Mouse (Mus musculus) thymus, adult 18-20 months (tissue): ENCODE results near the gene Abhd14a.

ENCODE experiments used
- DNase-seq, 2 experiments: peaks; one replicate each; pipeline ENCODE4 v3.0.0; 2022; ENCODE audit warnings: mixed read lengths in 2 of 2

Gene Abhd14a

GRCm38 (mm10) chr9:106469317-106469716, 21.8 kb upstream of the Abhd14a start:
- DNase-seq, result no peak

- no peak for DNase-seq
Measured at GRCm38 (mm10) chr9:106467746-106468145, 20.3 kb upstream of the Abhd14a start.

GRCm38 (mm10) chr9:106466721-106467120, 19.2 kb upstream of the Abhd14a start:
- no peak for DNase-seq

- DNase-seq, result no peak
Measured at GRCm38 (mm10) chr9:106465571-106466200, 18.2 kb upstream of the Abhd14a start, which contains the start of gene Gpr62. Gene Gpr62, minus strand, starts transcription at chr9:106465938.

GRCm38 (mm10) chr9:106464751-106465541, 17.5 kb upstream of the Abhd14a start:
- DNase-seq, result no peak

- no peak for DNase-seq
Measured at GRCm38 (mm10) chr9:106463122-106464063, 15.9 kb upstream of the Abhd14a start.

GRCm38 (mm10) chr9:106462430-106462800, 14.9 kb upstream of the Abhd14a start:
- DNase-seq, result no peak

GRCm38 (mm10) chr9:106461641-106462429, 14.4 kb upstream of the Abhd14a start:
- DNase-seq, result no peak

GRCm38 (mm10) chr9:106461026-106461415, 13.5 kb upstream of the Abhd14a start:
- no peak for DNase-seq

GRCm38 (mm10) chr9:106460401-106461025, 13.0 kb upstream of the Abhd14a start:
- DNase-seq, result no peak

GRCm38 (mm10) chr9:106459946-106460345, 12.5 kb upstream of the Abhd14a start:
- no peak for DNase-seq

- no peak for DNase-seq
Measured at GRCm38 (mm10) chr9:106457920-106458319, 10.4 kb upstream of the Abhd14a start.

- no peak for DNase-seq
Measured at GRCm38 (mm10) chr9:106457163-106457559, 9.7 kb upstream of the Abhd14a start.

- no peak for DNase-seq
Measured at GRCm38 (mm10) chr9:106456325-106457162, 9.1 kb upstream of the Abhd14a start.

- no peak for DNase-seq
Measured at GRCm38 (mm10) chr9:106454888-106455681, 7.6 kb upstream of the Abhd14a start.

GRCm38 (mm10) chr9:106454071-106454761, 6.7 kb upstream of the Abhd14a start:
- DNase-seq, result no peak

- DNase-seq, result no peak
Measured at GRCm38 (mm10) chr9:106453271-106454070, 6.0 kb upstream of the Abhd14a start, which contains the start of gene Pcbp4. Gene Pcbp4, plus strand, starts transcription at chr9:106453291.

- no peak for DNase-seq
Measured at GRCm38 (mm10) chr9:106452821-106453220, 5.3 kb upstream of the Abhd14a start.
